Mouse (Mus musculus) ovary, adult 10 weeks (tissue): ENCODE data around the gene Idi1. TPM values are rescaled to one million over a fixed set of nuclear protein-coding genes. Genes with fewer than 3 reads are reported as not detected.

Source experiments
- polyA plus RNA-seq: library from polyadenylated mRNA; stranded (reverse); fragments of 350-450 nt; fragmentation: Illumina TruSeq; extraction: RNeasy Lipid Tissue Mini Kit (QIAGEN cat#74804); gene quantifications from one replicate; pipeline ENCODE4 v1.2.3, GENCODE M21; 2014

Idi1 gene
- polyA plus RNA-seq = 171 TPM

DNA sequence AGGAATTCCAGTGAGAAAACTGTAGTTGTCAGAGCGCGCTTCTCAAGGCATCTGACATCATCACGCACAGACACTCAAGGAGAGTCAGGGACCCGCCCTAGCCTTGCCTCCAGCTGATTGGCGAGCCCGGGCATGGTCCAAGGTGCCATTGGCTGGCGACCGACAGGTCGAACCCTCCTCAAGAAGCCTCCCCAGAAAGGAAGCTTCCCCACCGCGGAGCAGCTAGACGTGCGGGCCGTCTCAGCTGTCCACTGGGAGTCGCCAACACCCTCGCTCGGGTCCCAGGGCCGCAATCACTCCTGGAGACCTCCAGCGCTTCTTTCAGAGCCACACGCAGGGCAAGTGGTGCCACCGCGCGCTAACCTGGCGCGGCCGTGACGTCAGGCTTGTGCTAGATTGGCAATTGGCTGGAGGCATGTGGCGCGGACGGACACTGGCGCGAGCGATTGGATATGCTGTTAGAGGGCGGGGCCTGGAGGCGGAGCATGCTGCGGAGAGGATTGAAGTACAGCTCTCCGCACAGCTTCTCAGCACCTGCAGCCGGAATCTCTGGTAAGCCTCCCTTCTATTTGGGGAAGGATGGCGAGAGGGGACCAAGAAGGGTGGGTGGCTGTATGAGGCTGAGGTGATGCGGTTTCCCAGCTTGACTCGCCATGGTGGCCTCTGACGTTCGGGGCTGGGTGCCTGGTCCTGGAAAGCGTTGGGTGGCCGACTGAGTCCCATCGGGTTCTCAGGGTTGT is at the start of gene Idi1:
Gene Idi1, plus strand, starts transcription at position 57 of the 740 bp plus-strand sequence.

DNA sequence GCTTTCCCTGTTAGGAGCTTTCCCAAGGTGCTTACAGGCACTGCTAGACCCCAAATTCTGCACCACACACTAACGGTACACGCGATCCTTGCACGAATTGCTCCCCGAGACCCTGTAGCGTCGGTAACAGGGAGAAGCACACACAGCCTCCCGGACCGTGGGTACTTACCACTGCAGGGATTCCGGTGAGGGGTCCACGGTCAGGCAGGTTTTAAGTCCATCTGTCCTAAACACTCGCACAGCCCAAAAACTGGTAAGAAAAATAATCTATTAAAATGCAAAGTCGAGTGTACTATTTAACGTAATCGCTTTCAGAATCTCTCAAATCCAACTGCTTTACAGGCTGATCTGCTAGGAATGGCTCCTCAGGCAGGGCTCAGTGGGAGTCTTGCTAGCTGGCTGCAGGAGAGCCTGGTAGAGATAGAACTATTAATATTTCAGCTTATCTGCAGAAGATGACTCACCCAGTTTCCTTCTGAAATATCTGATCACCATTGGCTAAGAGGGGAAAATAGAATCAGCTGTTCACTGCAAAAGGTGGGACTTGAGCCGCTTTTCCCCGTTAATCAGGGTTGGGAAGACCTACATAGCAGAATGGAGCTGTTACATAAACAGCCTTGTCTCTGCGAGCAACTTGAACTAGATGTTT is 13.9 kb upstream of the Idi1 start, which contains the start of gene Wdr37:
Gene Wdr37, minus strand, starts transcription at position 596 of the 649 bp plus-strand sequence.

Other genes with a start within 250 kb of the Idi1 start
- 59.0 TPM for gene Wdr37, start 13.6 kb upstream of the Idi1 start, polyA plus RNA-seq
- not detected for gene Gm9745, start 62.7 kb downstream of the Idi1 start, polyA plus RNA-seq
- gene Idi2, start 67.4 kb downstream of the Idi1 start, polyA plus RNA-seq = not detected
- gene Gtpbp4, start 110.6 kb downstream of the Idi1 start, polyA plus RNA-seq = 121 TPM
- gene Larp4b, start 208.4 kb downstream of the Idi1 start, polyA plus RNA-seq = 64.2 TPM